Mouse (Mus musculus) megakaryocyte-erythroid progenitor cell, adult 5-6 weeks (primary cell): Measurements from ENCODE around the gene Catip. TPM values are rescaled to one million over a fixed set of nuclear protein-coding genes. Genes with fewer than 3 reads are reported as not detected.

Experiments
- ATAC-seq: replicated peaks from 2 replicates; pipeline ENCODE4 v1.8.0; 2016; ENCODE audit warnings: mild to moderate bottlenecking, inconsistent platforms; ENCODE audit not compliant: severe bottlenecking, poor library complexity, low FRiP score, low TSS enrichment
- total RNA-seq, 2 experiments: library from RNA; stranded (forward) in 1 of 2; stranded (reverse) in 1 of 2; fragments of 200-1000, 215-1000 nt in 1 of 2; fragments of >200 nt in 1 of 2; fragmentation: Nextera tagmentation in 1 of 2; gene quantifications; 2 replicates each; pipeline ENCODE4 v1.2.3; 2014 to 2017

Catip gene
- total RNA-seq, 2 experiments from 2014 or later, result not detected

DNA sequence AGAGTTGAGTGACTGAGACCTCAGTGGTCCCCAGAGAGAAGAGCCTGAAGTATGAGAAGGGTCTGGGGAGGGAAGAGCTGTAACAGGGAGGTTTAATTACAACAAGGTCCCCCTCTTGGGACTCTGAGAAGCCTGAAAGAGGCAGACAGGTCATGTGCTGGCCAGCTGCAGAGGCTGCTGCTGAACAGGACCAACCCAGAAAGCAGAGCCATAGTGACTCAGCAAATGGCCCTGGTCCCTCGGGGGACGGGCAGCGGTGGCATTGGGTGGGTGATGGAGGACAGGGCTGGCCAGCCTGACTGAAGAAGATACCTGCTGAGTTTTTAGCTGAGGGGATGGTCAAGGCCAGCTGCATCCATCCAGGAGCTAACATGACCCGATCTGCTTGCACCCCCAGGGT, 14.5 kb downstream of the Catip start:
- ATAC-seq, result no peak

DNA sequence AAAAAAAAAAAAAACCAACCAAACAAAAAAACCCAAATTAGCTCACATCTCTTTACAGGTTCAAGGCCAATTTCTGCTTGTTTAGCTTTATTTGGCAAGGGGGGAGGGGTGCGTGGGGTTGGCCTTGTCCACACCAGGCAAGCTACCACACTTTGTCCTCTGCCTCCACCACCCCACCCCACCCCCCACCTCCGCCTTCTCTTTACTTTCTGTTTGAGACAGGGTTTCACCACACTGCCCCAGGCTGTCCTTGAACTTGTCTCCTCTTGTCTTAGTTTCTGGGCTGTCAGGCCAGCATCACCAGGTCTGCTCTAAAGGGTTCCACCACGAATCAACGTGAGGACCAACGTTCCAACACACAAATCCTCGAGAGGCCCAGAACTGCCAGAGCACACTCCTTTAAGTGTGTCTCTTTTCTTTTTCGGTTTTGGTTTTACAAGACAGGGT, 17.2 kb downstream of the Catip start:
- no peak for ATAC-seq

DNA sequence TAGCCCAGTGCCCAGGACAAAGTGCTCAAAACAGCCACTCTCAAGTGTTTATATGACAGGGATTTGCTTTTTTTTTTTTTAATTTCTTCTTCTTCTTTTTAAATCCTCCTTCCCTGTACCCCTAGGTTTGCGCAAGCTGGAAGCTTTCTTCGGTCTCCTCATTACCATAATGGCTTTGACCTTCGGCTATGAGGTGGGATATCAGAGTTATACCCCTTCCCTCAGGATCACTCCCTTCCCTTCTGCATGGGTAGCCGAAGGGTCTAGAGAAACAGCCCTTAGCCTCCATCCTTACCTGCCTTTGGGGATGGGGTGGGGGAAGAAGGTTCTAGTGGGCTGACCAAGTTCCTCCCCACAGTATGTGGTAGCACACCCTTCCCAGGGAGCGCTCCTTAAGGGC, 18.6 kb downstream of the Catip start:
- no peak for ATAC-seq

DNA sequence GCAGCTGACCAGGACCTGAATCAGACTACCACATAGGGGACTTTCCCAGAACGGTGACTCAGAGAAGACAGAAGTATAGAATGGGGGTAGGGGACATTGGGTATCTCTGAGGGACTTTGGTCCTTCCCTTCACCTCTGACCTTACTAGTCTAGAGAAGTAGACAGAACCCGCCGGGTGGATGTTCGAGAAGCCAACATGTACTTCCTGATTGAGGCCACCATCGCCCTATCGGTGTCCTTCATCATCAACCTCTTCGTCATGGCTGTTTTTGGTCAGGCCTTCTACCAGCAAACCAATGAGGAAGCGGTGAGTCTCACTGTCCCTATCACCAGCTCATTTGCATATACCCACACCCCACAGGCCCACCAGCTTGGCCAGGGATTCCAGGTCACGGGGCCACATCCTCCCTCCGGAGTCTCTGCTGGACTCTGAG, 19.7 kb downstream of the Catip start:
- no peak for ATAC-seq

DNA sequence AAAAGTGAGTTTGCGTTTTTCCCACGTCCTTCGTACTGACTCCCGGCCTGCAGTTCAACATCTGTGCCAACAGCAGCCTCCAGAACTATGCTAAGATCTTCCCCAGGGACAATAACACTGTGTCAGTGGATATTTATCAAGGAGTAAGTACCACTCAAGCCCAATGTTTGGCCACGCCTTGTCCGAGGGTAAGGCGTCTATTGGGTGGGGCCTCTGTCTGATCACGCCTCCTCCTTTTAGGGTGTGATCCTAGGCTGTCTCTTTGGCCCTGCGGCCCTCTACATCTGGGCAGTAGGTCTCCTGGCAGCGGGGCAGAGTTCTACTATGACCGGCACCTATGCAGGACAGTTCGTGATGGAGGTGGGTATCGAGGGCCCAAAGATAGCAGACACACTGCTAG, 21.5 kb downstream of the Catip start:
- ATAC-seq, result no peak

DNA sequence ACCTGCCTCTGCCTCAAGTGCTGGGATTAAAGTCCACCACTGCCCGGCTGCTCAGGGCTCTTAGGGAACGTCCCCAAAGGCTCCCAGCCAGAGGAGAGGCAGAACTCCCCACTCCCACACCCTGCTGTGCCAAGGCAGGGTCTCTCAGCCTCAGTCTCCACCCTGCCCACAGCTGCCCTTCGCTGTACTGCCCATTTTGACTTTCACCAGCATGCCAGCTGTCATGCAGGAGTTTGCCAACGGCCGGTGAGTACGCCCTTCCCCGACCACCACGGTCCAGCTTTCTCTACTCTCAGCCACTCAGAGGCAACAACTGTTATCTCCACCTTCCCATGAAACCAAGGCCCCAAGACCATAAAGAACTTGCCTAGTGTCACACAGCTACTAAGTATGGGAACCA, 22.6 kb downstream of the Catip start:
- no peak for ATAC-seq

DNA sequence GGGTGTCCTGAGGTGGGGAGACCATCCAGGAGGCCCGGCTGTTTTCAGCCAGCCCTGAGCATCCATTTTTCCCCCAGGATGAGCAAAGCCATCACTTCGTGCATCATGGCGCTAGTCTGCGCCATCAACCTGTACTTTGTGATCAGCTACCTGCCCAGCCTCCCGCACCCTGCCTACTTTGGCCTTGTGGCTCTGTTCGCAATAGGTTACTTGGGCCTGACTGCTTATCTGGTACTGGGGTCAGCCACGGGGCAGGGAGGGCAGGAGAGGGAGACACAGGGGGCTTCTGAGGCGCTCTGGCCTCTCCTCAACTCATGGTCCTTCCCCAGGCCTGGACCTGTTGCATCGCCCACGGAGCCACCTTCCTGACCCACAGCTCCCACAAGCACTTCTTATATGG, 23.2 kb downstream of the Catip start:
- no peak for ATAC-seq

DNA sequence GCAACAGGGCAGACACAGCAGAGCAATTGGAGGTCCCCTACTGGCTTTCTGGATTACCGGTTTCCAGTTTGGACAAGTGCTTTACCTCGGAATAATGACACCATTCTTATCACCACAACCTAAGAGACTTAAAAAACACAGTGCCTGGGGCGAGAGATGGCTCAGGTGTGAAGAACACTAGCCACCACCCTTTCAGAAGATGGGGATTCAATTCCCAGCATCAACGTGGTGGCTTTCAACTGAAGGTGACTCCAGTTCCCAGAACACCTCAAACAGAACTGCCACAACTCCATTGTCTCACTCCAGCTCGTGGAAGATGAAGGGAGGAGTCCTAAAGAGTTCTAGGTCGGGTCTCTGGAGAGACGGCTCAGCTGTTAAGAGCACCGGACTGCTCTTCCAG, 23.6 kb downstream of the Catip start:
- ATAC-seq, result no peak

DNA sequence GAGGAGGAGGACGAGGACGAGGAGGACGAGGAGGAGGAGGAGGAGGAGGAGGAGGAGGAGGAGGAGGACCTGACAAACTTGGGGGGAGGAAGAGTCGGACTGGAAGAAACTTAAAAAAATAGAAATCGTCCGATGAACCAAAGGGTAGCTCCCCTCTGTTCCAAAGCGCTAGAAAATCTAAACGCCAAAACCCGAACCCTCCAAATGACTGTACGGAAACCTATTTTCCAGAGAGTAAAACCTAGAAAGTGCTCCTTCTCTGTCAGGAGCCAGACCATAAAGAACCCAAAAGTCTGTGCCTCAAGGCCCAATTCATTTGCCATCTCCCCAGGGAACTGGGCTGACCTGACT, 24.4 kb downstream of the Catip start:
- no peak for ATAC-seq

DNA sequence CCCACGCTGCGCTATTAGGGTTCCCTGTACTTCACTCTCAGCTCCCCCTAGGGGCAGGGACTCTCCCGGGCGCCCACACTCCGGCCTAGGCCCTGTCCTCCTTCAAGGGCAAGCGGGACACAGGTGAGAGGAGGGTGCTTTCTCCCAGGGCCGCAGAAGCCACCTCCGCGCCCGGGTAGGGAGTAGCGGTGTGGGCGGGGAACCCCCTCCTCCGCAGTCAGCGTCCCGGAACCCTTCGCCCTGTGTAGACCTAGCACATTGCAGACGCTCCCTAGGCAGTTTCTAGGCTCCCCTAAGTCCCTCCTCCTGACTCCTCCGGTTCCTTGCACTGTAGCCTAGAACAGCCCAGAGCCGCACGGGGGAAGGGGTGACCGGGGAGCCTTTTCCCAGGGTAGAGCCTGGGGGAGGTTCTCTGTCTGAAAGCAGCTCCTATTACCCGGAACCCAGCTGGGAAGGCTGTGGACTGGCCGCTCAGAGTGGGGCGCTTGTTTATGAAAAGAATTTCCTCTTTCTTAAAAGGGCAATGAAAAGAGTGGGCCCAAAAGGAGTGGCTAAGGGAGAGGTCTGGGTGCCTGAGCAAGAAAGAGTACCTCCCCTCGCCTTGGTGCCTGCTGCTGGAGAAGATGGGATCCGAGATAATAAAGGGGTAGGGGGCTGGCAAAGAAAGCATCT, 24.9 kb downstream of the Catip start:
- ATAC-seq, result peak; percentile 69

DNA sequence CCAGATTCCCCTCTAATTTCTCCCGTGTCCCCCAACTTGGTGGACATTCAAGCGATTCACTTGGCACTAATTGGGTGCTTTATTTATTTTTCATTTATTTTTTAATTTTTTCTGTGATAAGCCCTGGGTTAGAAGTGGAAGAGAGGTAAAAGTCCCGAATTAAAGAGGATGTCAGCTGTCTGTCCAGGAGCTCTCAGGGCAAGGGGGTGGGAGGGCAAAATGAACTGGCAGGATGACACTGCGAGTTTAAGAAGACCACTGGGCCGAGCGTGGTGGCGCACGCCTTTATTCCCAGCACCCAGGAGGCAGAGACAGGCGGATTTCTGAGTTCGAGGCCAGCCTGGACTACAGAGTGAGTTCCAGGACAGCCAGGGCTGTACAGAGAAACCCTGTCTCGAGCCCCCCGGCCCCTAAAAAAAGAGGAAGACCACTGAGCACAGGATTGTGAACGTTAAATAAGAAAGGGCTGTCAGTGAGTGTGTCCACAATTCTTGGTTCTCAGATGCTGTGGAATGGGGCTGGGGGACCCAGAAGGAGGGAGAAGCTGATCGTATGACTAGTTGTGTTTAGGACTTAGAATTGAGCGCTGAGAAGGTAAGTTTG, 25.6 kb downstream of the Catip start:
- ATAC-seq, result no peak

DNA sequence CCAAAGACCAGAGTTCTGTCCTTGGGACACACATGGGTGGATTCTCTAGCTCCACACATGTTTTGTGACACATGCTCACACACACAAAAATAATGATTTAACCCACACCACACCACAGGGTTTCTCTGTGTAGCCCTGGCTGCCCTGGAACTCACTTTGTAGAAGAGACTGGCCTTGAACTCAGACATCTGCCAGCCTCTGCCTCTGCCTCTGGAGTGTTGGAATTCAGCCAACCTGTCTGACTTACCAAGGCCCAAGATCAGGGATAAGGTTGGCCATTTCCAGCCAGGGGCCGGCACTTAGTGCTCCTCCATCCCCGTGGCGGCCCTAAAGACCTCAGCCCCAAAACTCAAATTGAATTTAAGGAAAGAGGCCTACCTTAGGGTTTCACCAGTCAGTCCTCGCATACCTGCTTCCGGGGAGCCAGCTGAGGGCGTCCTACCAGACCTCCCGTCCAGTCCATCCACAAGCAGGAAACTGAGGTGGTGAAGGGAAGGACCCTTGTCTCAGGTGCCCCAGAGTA, 26.6 kb downstream of the Catip start:
- ATAC-seq, result no peak

DNA sequence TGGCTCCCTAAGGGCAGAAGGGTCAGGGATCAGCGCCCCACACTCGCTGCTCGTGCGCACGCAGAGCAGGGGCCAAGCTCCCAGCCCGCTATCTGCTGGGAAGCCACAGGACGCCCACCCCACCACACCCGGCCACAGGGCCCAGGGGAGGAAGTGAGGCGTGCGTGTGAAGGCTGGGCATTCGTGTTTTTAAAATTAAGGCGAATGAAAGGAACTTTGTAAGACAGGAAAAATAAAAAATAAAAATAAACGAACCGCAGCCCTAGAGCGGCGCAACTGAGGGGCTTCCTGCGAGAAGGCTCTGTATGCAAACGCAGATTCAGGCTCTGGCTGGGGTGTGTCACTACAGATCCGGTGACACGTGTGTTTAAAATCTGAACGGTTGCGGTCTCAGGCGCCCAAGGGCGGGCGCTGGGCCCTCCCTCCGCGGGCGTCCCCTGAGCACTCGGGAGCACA, 28.0 kb downstream of the Catip start:
- no peak for ATAC-seq

DNA sequence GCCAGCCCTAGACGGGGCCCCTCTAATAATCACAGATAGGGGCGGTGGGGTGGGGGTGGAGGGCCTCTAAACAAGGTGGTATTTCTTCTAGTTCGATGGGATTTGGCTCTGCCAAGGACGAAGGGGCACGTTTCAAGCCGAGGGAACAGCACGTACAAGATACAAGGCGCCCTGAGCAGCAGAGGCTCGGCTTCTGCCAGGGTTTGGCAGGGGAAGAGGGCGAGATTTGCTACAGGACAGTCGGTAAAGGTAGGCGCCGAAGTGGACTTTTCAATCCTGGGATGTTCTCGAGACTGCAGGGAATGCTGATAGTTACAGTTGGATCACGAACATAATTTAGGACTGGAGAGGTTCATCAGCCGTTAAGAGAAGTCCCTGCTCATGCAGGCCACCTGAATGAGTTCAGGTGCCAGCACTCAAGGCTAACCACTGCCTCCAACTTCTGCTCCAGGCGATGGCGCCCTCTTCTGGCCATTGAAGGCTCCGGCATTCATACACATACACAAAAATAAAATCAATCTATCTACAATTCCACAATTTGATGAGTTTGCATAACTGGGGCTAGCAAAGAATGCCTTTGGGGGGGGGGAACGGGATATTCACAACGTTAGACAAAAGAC, 28.5 kb downstream of the Catip start:
- no peak; the same call in 1 of the 2 replicates for ATAC-seq

DNA sequence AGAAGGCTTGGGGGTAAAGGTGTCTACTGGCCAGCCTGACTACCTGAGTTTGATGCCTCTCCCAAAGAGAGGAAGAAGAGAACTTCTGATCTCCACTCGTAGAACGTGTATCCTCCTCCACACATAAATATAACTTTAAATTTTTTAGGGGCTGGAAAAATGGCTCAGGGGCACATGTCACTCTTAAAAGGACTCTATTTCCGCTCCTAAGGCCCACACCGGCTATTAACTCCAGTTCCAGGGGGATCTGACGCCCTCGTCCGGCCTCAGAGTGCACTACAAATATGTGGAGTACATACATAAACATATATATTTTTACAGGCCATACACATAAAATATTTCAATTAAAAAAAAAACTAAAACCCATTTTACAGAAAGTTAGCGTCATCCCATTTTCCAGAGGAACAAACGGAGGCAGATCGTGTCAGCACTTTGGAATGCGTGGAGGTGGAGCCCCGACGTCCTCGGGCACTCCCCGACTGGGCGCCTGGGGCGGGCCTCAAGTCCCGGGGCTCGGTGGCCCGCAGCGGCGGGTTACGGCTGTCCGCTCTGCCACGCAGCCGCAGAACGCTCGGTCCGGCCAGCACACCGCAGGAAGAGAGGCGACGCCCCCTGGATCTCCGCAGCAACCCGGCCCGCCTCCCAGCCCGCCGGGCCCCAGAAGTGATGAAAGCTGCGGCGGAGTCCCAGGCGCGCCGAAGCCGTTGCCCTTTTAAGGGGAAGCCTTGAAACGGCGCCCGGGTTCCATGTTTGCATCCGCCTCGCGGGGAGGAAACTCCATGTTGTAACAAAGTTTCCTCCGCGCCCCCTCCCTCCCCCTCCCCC, 29.2 kb downstream of the Catip start, which contains the start of gene Ctdsp1:
Ctdsp1 (plus strand) TSS at position 586 of the 825 bp plus-strand sequence.
- peak; percentile 49 for ATAC-seq

DNA sequence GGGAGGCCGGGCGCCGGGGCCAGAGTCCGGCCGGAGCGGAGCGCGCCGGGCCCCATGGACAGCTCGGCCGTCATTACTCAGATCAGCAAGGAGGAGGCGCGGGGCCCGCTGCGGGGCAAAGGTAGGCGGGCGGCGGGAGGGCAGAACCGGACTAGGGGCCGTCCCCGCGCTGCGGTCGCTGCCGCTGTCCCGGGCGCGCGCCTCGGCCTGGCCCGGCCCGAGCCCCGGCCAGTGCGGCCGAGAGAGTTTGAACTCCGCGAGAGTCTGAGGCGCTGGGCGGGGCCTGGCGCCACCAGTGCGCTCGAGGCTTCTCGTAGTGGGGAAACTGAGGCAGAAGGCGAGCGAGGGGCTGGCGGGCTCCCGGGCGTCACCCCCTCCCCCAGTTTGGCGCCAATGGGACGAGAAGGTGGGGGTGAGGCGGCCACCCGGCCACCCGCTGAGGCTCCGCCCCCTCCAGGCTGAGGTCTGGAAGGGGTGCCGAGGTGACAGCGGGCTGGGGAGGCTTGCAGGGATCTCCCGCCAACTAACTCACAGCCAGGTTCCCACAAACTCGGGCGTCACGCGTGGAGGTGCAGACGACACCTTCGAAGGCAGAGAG, 30.0 kb downstream of the Catip start:
- ATAC-seq, result peak; percentile 40

DNA sequence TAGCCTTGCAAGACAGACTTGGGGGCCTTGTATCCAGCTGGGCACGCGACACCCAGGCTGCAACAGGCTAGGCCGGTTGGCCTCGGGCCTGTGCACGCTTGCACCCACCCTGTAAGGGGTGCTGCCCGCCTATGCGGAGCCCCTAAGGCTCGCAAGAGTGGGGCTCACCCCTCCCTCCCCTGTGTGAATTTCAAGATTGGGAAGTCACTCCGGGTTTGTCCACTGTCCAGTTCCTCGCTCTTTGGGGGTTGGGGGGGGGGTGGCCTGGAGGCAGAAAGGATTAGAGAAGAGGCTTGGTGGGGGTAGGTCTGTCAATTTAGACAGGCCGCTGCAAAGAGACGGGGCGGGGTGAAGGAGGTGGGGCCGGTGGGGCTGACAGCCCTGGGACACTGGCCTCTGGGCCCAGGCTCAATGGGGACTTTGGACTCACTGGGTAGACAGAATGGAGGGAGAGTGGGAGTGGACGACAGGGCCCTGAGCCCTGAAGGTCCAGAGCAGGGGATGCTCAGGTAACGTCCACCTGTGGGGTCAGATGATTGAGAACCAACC, 30.6 kb downstream of the Catip start:
- ATAC-seq, result no peak

DNA sequence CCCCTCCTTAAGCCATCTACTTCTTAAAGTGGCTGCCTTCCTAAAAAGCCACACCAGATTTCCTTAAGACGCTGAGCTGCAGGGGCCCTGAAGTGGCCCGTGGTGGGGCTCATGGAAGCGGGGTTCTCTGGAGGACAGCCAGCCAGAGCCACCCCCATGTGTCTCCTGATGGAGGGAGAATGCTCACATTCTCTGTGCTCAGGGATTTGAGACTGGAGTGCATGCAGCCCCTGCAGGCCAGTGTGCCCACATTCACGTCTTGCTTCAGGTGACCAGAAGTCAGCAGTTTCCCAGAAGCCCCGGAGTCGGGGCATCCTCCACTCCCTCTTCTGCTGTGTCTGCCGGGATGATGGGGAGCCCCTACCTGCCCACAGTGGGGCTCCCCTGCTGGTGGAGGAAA, 31.1 kb downstream of the Catip start:
- ATAC-seq, result no peak

DNA sequence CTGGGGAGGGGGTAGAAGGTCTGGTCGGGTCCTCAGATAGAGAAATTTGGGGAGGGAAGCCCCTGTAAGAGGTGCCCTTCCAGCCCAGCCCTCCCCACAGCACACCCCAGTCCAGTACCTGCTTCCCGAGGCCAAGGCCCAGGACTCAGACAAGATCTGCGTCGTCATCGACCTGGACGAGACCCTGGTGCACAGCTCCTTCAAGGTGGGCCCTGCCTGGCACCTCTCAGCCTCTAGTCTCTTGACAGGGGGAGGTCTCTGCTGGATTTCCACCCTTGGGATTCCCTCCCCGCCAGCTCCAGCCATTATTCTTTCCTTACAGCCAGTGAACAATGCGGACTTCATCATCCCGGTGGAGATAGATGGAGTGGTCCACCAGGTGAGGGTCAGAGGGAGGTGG, 31.8 kb downstream of the Catip start:
- ATAC-seq, result no peak
